Mouse (Mus musculus) cortical plate, adult 2 months (tissue): Measurements from ENCODE around the gene Txk.

ENCODE experiments used
- CTCF ChIP-seq: fragments of 200-500 bp; IDR thresholded peaks from 2 replicates; pipeline ENCODE4 v1.5.1; 2011; ENCODE audit warnings: mild to moderate bottlenecking, control low read depth, low read length; ENCODE audit not compliant: insufficient read depth; ENCODE audit errors: extremely low read depth
- POLR2A ChIP-seq: fragments of 200-500 bp; IDR thresholded peaks from 2 replicates; pipeline ENCODE4 v1.6.1; 2011; ENCODE audit warnings: mild to moderate bottlenecking, low read length, control low read depth; ENCODE audit not compliant: insufficient read depth; ENCODE audit errors: extremely low read depth

GRCm38 (mm10) chr5:72647418-72647907, 105.1 kb downstream of the Txk start, which contains the start of gene Nipal1:
- TF ChIP-seq CTCF = no peak
- no peak for TF ChIP-seq POLR2A
